Mouse (Mus musculus) kidney, embryonic 16.5 days (tissue): ENCODE measurements at regions not wholly inside any gene's neighbourhood (a gene's known extent, or its start where the extent isn't known, plus 50 kb on each side); places are given as distances from the start of the nearest gene placed in this dataset.
A peak's percentile ranks its signal among the peaks of the same experiment; 100 is the strongest.
"Not testable (repeated sequence)": the region's sequence is repeated elsewhere in the genome, so short reads cannot be mapped to it uniquely, and the experiment has no call there.

Experiments
- ATAC-seq: fragments of 200-750 bp; cut with Nextera tagmentation; 2 replicates; pipeline ENCODE4 v1.8.0; 2017; ENCODE audit warnings: moderate TSS enrichment; ENCODE audit not compliant: low FRiP score, low TSS enrichment
- H3K27ac ChIP-seq: fragments of 300-500 bp; sonication (generic); 2 replicates; pipeline ENCODE4 v1.5.1; 2014; ENCODE audit warnings: low read length
- H3K27me3 ChIP-seq: fragments of 300-500 bp; sonication (generic); 2 replicates; pipeline ENCODE4 v1.6.1; 2014; ENCODE audit warnings: low read length, control low read depth, mixed read lengths; ENCODE audit not compliant: insufficient read depth
- H3K36me3 ChIP-seq: fragments of 300-500 bp; sonication (generic); 2 replicates; pipeline ENCODE4 v1.6.1; 2014; ENCODE audit warnings: low read length, control low read depth, mixed read lengths; ENCODE audit not compliant: insufficient read depth
- H3K4me1 ChIP-seq: fragments of 300-500 bp; sonication (generic); 2 replicates; pipeline ENCODE4 v1.6.1; 2014; ENCODE audit warnings: low read length, control low read depth, mixed read lengths; ENCODE audit not compliant: insufficient read depth
- H3K4me2 ChIP-seq: fragments of 300-500 bp; sonication (generic); replicated peaks from 2 replicates; pipeline ENCODE4 v1.6.1; 2014; ENCODE audit warnings: low read depth, low read length
- H3K4me3 ChIP-seq: fragments of 300-500 bp; sonication (generic); 2 replicates; pipeline ENCODE4 v1.5.1; 2014; ENCODE audit warnings: mild to moderate bottlenecking, low read length
- H3K9ac ChIP-seq: fragments of 300-500 bp; sonication (generic); replicated peaks from 2 replicates; pipeline ENCODE4 v1.6.1; 2014; ENCODE audit warnings: low read length
- H3K9me3 ChIP-seq: fragments of 300-500 bp; sonication (generic); 2 replicates; pipeline ENCODE4 v1.6.1; 2016; ENCODE audit warnings: low read length, control low read depth
- WGBS: fragments of 180-500 bp; shearing (Covaris S2); extraction: QIAGEN DNeasy Blood & Tissue Kit; methylation state at CpG from one replicate; pipeline ENCODE4 v1.1.7; 2014; 5-methylcytosine and 5-hydroxymethylcytosine counted together

- WGBS, result 82% methylated on average over 1 of the region's 1 CpGs
- Histone ChIP-seq H3K4me2 (no peak overlapping the region), H3K27ac (no peak overlapping the region), H3K9ac (no peak overlapping the region), H3K4me1 (no peaks in the 10 kb centered on the region), H3K27me3 (0 out of 2 replicates have a peak, but pooled peaks cover 2% of the 10 kb centered on the region), H3K4me3 (no peak overlapping the region), H3K36me3 (no peaks in the 10 kb centered on the region), H3K9me3 (no peaks in the 10 kb centered on the region)
- no peak for ATAC-seq
Measured at GRCm38 (mm10) chr15:32034091-32034490, 143.0 kb upstream of the Tas2r119 start.

GRCm38 (mm10) chr15:32034790-32035189, 142.3 kb upstream of the Tas2r119 start:
- Histone ChIP-seq H3K27me3 (0 out of 2 replicates have a peak, but pooled peaks cover 2% of the 10 kb centered on the region), H3K4me2 (no peak overlapping the region), H3K9me3 (no peaks in the 10 kb centered on the region), H3K36me3 (no peaks in the 10 kb centered on the region), H3K9ac (no peak overlapping the region), H3K27ac (no peak overlapping the region), H3K4me1 (no peaks in the 10 kb centered on the region), H3K4me3 (no peak overlapping the region)
- 35% methylated on average over 7 of the region's 7 CpGs for WGBS
- ATAC-seq, result peak; percentile 65

GRCm38 (mm10) chr15:32041764-32042163, 135.3 kb upstream of the Tas2r119 start:
- peak overlapping the region; percentile 55 for H3K27ac ChIP-seq
- no peak overlapping the region for H3K9ac ChIP-seq
- no peaks in the 10 kb centered on the region for H3K27me3 ChIP-seq
- H3K9me3 ChIP-seq, result no peaks in the 10 kb centered on the region
- H3K4me1 ChIP-seq, result no peaks in the 10 kb centered on the region; the same call in none of the 2 replicates
- no peaks in the 10 kb centered on the region for H3K36me3 ChIP-seq
- no peak; the same call in 1 of the 2 replicates for ATAC-seq
- no peak overlapping the region for H3K4me2 ChIP-seq
- 77% methylated on average over 6 of the region's 6 CpGs for WGBS
- H3K4me3 ChIP-seq, result no peak overlapping the region

DNA sequence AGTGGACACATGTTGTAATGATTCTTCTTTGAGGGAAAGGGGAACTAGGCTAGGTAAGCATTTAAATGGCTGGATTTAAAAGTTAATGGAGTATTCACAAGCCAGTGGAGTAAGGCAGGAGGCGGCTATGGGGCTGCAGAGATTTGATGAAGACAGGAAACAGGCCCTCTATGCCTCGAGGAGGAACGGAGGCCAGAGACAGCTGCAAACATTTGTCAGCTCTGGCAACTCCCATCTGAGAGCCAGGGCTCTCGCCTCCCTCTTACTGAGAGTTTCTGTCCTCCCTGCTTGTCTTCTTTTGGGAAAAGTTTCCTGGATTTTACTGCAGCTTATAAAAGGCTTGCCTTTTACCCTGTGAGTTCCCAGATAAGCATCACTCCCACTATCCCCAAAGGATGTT, 134.9 kb upstream of the Tas2r119 start:
- peak; percentile 87 for ATAC-seq
- no peaks in the 10 kb centered on the region for H3K36me3 ChIP-seq
- H3K27me3 ChIP-seq, result no peaks in the 10 kb centered on the region
- H3K4me1 ChIP-seq, result no peaks in the 10 kb centered on the region; the same call in none of the 2 replicates
- H3K4me3 ChIP-seq, result no peak overlapping the region
- H3K27ac ChIP-seq, result peak overlapping the region; percentile 55
- no peak overlapping the region for H3K4me2 ChIP-seq
- no peak overlapping the region for H3K9ac ChIP-seq
- H3K9me3 ChIP-seq, result no peaks in the 10 kb centered on the region
- 9% methylated on average over 4 of the region's 4 CpGs for WGBS

GRCm38 (mm10) chr15:32042589-32042988, 134.5 kb upstream of the Tas2r119 start:
- peak overlapping the region; percentile 77 for H3K27ac ChIP-seq
- H3K4me2 ChIP-seq, result no peak overlapping the region
- no peaks in the 10 kb centered on the region; the same call in none of the 2 replicates for H3K4me1 ChIP-seq
- no peak overlapping the region for H3K9ac ChIP-seq
- H3K4me3 ChIP-seq, result no peak overlapping the region
- no peaks in the 10 kb centered on the region for H3K27me3 ChIP-seq
- H3K9me3 ChIP-seq, result no peaks in the 10 kb centered on the region
- 33% methylated on average over 1 of the region's 1 CpGs for WGBS
- H3K36me3 ChIP-seq, result no peaks in the 10 kb centered on the region
- peak; percentile 53 for ATAC-seq

DNA sequence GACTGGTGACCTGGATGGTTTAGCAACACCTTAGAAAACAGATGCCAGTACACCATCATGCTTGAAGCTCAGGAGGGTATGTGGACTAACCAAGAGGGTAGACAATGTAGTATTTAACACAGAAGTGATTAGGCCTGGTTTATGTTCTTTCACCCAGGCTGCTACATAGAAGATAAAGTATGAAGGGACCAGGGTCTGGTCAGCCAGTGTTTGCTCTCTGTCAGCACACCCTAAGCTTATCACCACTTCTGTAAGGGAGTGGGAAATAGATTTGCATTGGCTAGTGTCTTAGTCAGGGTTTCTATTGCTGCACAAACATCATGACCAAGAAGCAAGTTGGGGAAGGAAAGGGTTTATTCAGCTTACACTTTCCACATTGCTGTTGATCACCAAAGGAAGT, 133.9 kb upstream of the Tas2r119 start:
- Histone ChIP-seq H3K9me3 (no peaks in the 10 kb centered on the region), H3K27me3 (no peaks in the 10 kb centered on the region), H3K27ac (no peak overlapping the region), H3K4me1 (no peaks in the 10 kb centered on the region; the same call in none of the 2 replicates), H3K4me2 (no peak overlapping the region), H3K9ac (no peak overlapping the region), H3K36me3 (no peaks in the 10 kb centered on the region), H3K4me3 (no peak overlapping the region)
- ATAC-seq, result no peak

GRCm38 (mm10) chr15:32043670-32044069, 133.4 kb upstream of the Tas2r119 start:
- H3K9ac ChIP-seq, H3K4me3 ChIP-seq, H3K4me2 ChIP-seq, H3K27ac ChIP-seq, H3K9me3 ChIP-seq, H3K36me3 ChIP-seq, ATAC-seq, H3K27me3 ChIP-seq, H3K4me1 ChIP-seq: not testable (repeated sequence)
- WGBS, result 100% methylated on average over 1 of the region's 1 CpGs

- Histone ChIP-seq H3K27me3 (no peaks in the 10 kb centered on the region), H3K9me3 (no peaks in the 10 kb centered on the region), H3K36me3 (no peaks in the 10 kb centered on the region), H3K4me3 (no peak overlapping the region), H3K9ac (no peak overlapping the region), H3K4me2 (no peak overlapping the region), H3K4me1 (no peaks in the 10 kb centered on the region), H3K27ac (no peak overlapping the region)
- ATAC-seq, result no peak
- WGBS, result 54% methylated on average over 5 of the region's 5 CpGs
Measured at GRCm38 (mm10) chr15:32048836-32049235, 128.3 kb upstream of the Tas2r119 start.

DNA sequence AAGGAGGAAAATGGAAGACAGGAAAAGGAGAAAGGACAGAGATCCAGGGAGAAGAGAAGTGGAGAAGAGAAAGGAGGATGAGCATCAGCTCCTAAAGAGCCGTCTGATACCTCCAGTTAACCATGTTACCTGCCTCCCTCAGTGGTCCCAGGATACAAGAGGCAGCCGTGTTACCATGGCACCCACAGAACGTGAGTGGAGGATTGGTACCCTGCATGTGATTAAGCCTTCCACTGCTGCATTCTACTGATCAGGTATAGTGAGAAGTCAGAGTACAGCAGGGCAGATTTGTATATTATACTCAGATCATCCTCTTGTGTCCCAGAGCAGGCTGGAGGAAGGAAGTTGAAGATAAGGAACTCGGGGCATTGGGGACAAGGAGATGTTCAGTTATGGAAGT, 115.5 kb upstream of the Tas2r119 start:
- Histone ChIP-seq H3K27ac (no peak overlapping the region), H3K36me3 (no peaks in the 10 kb centered on the region), H3K4me3 (no peak overlapping the region), H3K9ac (no peak overlapping the region), H3K4me2 (no peak overlapping the region), H3K9me3 (no peaks in the 10 kb centered on the region), H3K27me3 (no peaks in the 10 kb centered on the region), H3K4me1 (no peaks in the 10 kb centered on the region)
- 76% methylated on average over 4 of the region's 4 CpGs for WGBS
- no peak for ATAC-seq

DNA sequence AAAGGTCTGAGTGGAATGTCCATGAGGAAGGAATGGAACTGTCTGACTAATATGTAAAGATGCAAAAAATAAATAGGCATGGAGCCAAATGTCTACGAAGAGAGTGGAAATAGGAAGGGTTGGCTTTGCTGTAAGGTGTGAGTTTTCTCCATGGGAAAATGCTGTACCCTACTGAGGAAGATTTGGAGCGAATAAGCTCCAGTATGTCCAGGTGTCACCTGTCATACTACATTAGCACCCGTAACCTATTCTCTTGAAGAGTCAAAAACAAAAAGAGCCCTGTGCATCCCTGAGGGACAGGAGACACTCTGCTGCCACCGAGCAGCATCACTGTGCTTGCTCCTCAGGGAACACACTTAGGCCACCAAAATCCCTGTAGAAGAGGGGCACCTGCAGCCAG, 95.0 kb upstream of the Tas2r119 start:
- no peak overlapping the region for H3K4me2 ChIP-seq
- ATAC-seq, result no peak
- H3K27ac ChIP-seq, result no peak overlapping the region
- H3K9ac ChIP-seq, result no peak overlapping the region
- H3K36me3 ChIP-seq, result no peaks in the 10 kb centered on the region
- no peaks in the 10 kb centered on the region for H3K27me3 ChIP-seq
- H3K9me3 ChIP-seq, result no peaks in the 10 kb centered on the region
- WGBS, result 91% methylated on average over 4 of the region's 4 CpGs
- H3K4me3 ChIP-seq, result no peak overlapping the region
- no peaks in the 10 kb centered on the region for H3K4me1 ChIP-seq
